In genomic region chr8:79488861-79489260, GRCm38 (mm10) we compare ENCODE assay signal across 9 mouse cellular contexts.
A peak's percentile ranks its signal among the peaks of the same experiment; 100 is the strongest.
DNase-seq lines count a peak whose midpoint lies in the region; ATAC-seq and TF ChIP-seq lines count a peak whose summit lies in the region.
"Had no signal": no experiment of that assay in that cellular context is flagged by ENCODE, and none has a peak within 500 bp of the region (broad histone marks: within the 10 kb centered on the region; RNA-seq: fewer than 3 reads in every experiment).

No protein-coding gene starts in this region.

- no peak overlapping the region for H3K4me3 ChIP-seq in lung, postnatal 0 days (ENCODE audit: low read depth, low read length)
- H3K4me3 ChIP-seq: limb, embryonic 13.5 days had no signal

- TF ChIP-seq EP300 in lung, postnatal 0 days (IDR thresholded peaks at IDR 0.05), result no peak

- H3K27ac ChIP-seq in lung, postnatal 0 days (ENCODE audit: low read length), result no peak overlapping the region
- H3K27ac ChIP-seq: limb, embryonic 13.5 days had no signal

- no peaks in the 10 kb centered on the region for H3K9me3 ChIP-seq in lung, postnatal 0 days (ENCODE audit: low read length)
- H3K9me3 ChIP-seq: limb, embryonic 13.5 days had no signal

- WGBS in lung, postnatal 0 days, result 70% methylated on average over 2 of the region's 2 CpGs

- no peaks in the 10 kb centered on the region for H3K36me3 ChIP-seq in lung, postnatal 0 days (ENCODE audit: insufficient read depth, low read length)
- H3K36me3 ChIP-seq: limb, embryonic 13.5 days had no signal

- H3K9ac ChIP-seq in lung, postnatal 0 days (replicated peaks; ENCODE audit: low read depth), result no peak overlapping the region
- H3K9ac ChIP-seq: limb, embryonic 13.5 days had no signal

- peak; percentile 70 for TF ChIP-seq CTCF in lung, postnatal 0 days (IDR thresholded peaks at IDR 0.05)

- ATAC-seq in lung, postnatal 0 days, result no peak
- no peak for ATAC-seq in frontal cortex, adult (ENCODE audit: low TSS enrichment)

- H3K27me3 ChIP-seq in lung, postnatal 0 days (replicated peaks; ENCODE audit: insufficient read depth, low read length), result no peaks in the 10 kb centered on the region
- H3K27me3 ChIP-seq: limb, embryonic 13.5 days had no signal

- DNase-seq in cerebellum, postnatal 36 days, result peak; percentile 13 to 26
- DNase-seq in cerebellum, adult 11-12 months, result no peak
- DNase-seq in left cerebral cortex, postnatal 4 days, result peak; percentile 42
- DNase-seq in left cerebral cortex, adult 9 months (ENCODE audit: low spot score in 2 of 2), result no peak
- peak; percentile 8 for DNase-seq in MEL-GATA-1-ER (ENCODE audit: extremely low read depth, low read depth)
- no peak for DNase-seq in lung, postnatal 0 days (ENCODE audit: low spot score)
- no peak for DNase-seq in gastrocnemius, postnatal 4 days (ENCODE audit: low spot score in 2 of 2)

- H3K4me1 ChIP-seq in lung, postnatal 0 days (ENCODE audit: insufficient read depth, low read depth, low read length), result no peaks in the 10 kb centered on the region

- intact Hi-C loops in left cerebral cortex, postnatal 4 days (cut with DNase I), result loop anchor here (10.0 kb wide), 1 partner anchor 184 kb away; no protein-coding TSS in a partner anchor

- no peak overlapping the region for H3K4me2 ChIP-seq in lung, postnatal 0 days (replicated peaks; ENCODE audit: low read depth, low read length)
- H3K4me2 ChIP-seq: limb, embryonic 13.5 days had no signal

Comparison
In these comparisons a context has a peak if more than half of its experiments do, and no peak if none do; other contexts are left out.
1. DNase-seq: peak in cerebellum, postnatal 36 days (2 of 2), left cerebral cortex, postnatal 4 days (single experiment) and MEL-GATA-1-ER (single experiment); none in cerebellum, adult 11-12 months (single experiment), left cerebral cortex, adult 9 months (0 of 2), lung, postnatal 0 days (single experiment) and gastrocnemius, postnatal 4 days (0 of 2).